Mouse (Mus musculus) E14TG2a.4 (cell line): ENCODE measurements around the gene 1700011L22Rik.

Source experiments
- H3K27me3 ChIP-seq: 2 replicates; pipeline ENCODE4 v1.6.1; 2014; ENCODE audit warnings: low read length, control low read depth; ENCODE audit not compliant: insufficient read depth
- H3K36me3 ChIP-seq: 2 replicates; pipeline ENCODE4 v1.6.1; 2014; ENCODE audit warnings: low read length, control low read depth; ENCODE audit not compliant: insufficient read depth
- H3K4me1 ChIP-seq: replicated peaks from 2 replicates; pipeline ENCODE4 v1.6.1; 2014; ENCODE audit warnings: low read depth, low read length, control low read depth
- H3K4me3 ChIP-seq: replicated peaks from 2 replicates; pipeline ENCODE4 v1.5.1; 2014; ENCODE audit warnings: mild to moderate bottlenecking, low read length
- H3K9me3 ChIP-seq: 2 replicates; pipeline ENCODE4 v1.6.1; 2014; ENCODE audit warnings: low read length, control low read depth
- CTCF ChIP-seq: conservative IDR thresholded peaks from 2 replicates; pipeline ENCODE4 v1.5.1; 2014; ENCODE audit warnings: low read length
- NANOG ChIP-seq: IDR thresholded peaks from 2 replicates; pipeline ENCODE4 v1.6.1; 2014; ENCODE audit warnings: borderline replicate concordance, low read length, mixed read lengths
- POU5F1 ChIP-seq: IDR thresholded peaks from 2 replicates; pipeline ENCODE4 v1.6.1; 2014; ENCODE audit warnings: low read length, borderline replicate concordance

Gene 1700011L22Rik

DNA sequence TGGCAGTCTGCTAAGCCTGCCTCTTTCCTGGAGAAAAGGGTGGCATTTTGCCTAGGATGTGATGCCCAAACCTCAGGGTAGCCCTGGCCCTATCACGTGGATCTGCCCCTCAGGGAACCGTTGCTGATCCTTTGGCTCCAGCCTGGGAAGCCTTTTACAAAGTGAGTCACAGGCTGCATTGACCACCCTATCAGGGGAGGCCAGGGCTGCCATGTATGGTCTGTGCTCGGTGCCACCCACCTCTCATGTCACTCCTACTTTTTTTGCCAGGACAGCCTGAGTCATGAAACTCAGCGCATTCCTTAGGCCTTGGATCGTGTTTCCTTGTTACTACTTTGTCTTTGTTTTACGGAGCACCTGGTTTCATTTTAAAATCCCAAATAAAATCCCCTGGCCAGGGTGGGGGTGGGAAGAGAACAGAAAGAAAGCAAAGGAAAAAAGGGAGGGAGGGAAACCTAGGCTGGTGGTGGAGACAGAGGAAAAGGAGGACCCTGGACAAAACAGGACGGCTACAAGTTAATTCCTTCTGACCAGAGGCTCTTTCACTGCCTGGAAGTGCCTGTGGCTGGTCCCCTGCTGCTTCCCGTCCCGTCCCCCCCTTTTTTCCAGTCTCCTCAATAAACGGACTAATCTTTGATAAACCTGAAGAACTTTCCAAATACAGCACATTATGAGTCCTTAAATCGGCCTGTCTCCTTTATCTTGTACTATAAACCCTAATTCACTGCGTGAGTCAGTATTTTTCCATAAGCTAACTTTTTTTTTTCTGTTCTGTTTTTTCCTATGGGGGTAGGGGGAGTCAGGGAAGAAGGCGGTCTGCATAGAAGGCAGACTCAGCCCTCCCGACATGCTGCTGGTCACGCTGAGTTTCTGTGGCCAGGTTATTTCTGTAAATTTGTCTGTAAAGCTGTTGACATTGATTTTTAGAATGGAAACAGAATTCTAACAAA, 39.4 kb downstream of the 1700011L22Rik start:
- Histone ChIP-seq H3K27me3 (peaks cover 40% of the 10 kb centered on the region), H3K4me1 (peaks cover 22% of the 10 kb centered on the region), H3K4me3 (peak overlapping the region; percentile 76), H3K9me3 (peaks cover 5% of the 10 kb centered on the region), H3K36me3 (no peaks in the 10 kb centered on the region)
- no peak for TF ChIP-seq POU5F1
- no peak for TF ChIP-seq CTCF
- no peak for TF ChIP-seq NANOG

DNA sequence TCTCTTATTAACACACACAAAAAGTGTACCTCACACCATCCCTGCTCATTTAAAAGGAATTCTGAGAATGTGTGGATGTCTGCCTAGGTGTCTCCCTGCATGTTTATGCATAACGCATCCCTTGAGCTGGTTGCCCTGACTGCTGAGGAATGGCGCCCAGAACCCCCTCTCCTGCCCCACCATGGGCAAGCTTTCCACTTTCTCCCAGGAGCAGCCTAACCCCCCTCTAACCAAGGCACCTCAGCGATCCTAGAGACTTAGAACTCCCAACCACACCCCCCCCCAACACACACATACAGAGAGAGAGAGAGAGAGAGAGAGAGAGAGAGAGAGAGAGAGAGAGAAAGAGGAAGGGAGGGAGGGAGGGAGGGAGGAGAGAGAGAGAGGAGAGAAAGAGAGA, 40.2 kb downstream of the 1700011L22Rik start:
- H3K4me3 ChIP-seq = no peak overlapping the region
- H3K27me3 ChIP-seq = peaks cover 40% of the 10 kb centered on the region
- H3K4me1 ChIP-seq = peaks cover 22% of the 10 kb centered on the region
- H3K9me3 ChIP-seq = no peaks in the 10 kb centered on the region
- TF ChIP-seq POU5F1 = no peak
- TF ChIP-seq CTCF = no peak
- TF ChIP-seq NANOG = no peak
- H3K36me3 ChIP-seq = no peaks in the 10 kb centered on the region

DNA sequence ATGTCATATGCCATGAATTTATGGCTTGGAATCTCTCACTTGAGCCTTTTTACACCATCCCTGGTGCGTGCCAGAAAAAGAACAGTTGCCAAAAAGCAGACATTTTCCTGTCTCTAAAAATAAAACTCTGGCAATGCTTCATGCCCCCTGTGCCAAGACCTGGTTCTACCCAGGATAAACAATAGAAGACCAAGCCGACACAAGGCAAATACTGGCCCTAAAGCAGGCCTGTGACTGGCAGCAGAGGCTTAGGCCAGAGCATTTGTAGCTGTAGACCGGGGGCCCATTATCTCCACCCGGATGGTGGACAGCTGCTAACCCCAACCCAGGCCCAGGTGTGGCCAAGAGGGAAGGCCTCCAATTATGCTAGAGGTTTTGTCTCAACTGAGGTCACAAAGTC, 41.5 kb downstream of the 1700011L22Rik start:
- H3K4me1 ChIP-seq = peaks cover 22% of the 10 kb centered on the region

DNA sequence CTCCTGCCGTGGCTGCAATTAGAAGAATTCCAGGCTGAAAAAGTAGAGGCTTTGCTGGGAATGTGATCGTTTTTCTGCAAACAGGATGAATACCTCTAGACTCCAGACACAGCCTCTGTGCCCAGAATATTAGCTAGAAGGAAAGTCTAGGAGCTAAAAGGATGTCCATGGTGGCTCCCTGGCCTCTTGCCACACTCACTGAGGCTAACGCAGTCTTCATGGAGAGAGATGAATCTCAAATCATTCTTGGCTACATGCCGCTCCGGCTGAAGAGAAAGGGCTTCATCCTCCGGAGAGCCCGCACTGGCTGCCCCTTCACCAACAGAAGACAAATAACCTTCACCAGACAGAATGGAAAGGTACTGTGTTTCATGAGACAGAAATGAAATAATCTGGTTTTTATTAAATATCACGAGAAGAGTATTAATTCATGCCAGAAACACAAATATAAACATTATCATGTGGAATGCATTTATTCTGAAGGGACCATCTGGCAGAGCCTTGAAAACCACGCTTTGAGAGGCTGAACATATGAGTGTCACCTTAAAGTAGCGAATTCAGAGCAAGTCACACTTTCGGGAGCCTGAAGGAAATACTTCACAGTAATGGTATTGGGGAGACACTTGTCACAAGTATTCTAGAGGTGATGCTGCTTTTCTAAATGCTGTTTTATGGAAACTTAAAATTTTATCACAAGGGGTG, 46.8 kb downstream of the 1700011L22Rik start:
- Histone ChIP-seq H3K4me1 (peaks cover 3% of the 10 kb centered on the region; the same call in 1 of the 2 replicates), H3K27me3 (0 out of 2 replicates have a peak, but pooled peaks cover 4% of the 10 kb centered on the region), H3K9me3 (no peaks in the 10 kb centered on the region), H3K36me3 (no peaks in the 10 kb centered on the region), H3K4me3 (no peak overlapping the region)
- no peak for TF ChIP-seq NANOG
- TF ChIP-seq CTCF = no peak
- TF ChIP-seq POU5F1 = no peak

More for the DNA sequence above, 41.5 kb downstream of the 1700011L22Rik start:
- H3K9me3 ChIP-seq = no peaks in the 10 kb centered on the region
- peaks cover 44% of the 10 kb centered on the region for H3K27me3 ChIP-seq
- no peak overlapping the region for H3K4me3 ChIP-seq
- no peak for TF ChIP-seq CTCF
- no peak for TF ChIP-seq POU5F1
- no peaks in the 10 kb centered on the region for H3K36me3 ChIP-seq

DNA sequence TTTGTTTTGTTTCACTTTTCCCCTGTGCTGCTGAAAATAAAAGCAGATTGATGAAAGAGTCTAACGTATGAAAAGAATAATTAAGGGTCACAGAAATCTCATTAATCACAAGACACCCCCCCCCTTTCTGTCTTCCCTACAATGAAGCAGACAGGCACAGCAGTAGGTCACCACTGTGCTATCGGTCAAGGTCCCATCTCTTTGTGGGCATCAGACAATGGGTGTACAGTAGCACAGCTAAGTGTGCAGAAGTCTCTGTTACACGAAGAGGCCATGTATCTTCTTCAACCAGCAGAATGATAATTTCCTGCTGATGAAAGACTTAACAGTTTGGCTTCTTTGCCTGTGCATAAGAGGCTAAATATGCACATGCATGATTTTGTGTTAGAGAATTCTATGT, 49.7 kb downstream of the 1700011L22Rik start:
- Histone ChIP-seq H3K9me3 (no peaks in the 10 kb centered on the region), H3K27me3 (0 out of 2 replicates have a peak, but pooled peaks cover 4% of the 10 kb centered on the region), H3K36me3 (no peaks in the 10 kb centered on the region), H3K4me3 (no peak overlapping the region), H3K4me1 (peaks cover 3% of the 10 kb centered on the region; the same call in 1 of the 2 replicates)
- TF ChIP-seq NANOG = no peak

DNA sequence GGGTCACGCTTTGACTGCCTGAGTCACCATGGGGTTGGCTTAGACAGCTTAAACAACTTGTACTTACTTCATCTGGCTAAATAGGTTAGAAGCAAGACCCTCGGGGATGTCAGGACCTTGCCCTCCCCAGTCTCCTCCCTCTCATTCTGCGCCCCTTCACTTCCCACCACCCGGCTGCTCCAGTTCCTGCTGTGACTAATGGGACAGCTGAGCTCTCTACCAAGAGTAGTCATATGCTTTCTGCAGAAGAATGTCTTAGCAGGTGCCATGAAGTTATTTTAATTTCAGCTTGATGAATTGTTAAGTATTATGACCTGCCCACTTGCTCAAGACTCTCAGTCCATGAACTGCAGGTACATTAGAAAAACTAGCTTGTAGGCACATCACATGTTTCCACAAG, 51.9 kb downstream of the 1700011L22Rik start:
- H3K4me1 ChIP-seq = peaks cover 3% of the 10 kb centered on the region; the same call in 1 of the 2 replicates
- no peaks in the 10 kb centered on the region for H3K9me3 ChIP-seq
- no peak overlapping the region for H3K4me3 ChIP-seq
- no peak for TF ChIP-seq NANOG
- no peaks in the 10 kb centered on the region for H3K27me3 ChIP-seq
- H3K36me3 ChIP-seq = peaks cover 8% of the 10 kb centered on the region; the same call in 1 of the 2 replicates

DNA sequence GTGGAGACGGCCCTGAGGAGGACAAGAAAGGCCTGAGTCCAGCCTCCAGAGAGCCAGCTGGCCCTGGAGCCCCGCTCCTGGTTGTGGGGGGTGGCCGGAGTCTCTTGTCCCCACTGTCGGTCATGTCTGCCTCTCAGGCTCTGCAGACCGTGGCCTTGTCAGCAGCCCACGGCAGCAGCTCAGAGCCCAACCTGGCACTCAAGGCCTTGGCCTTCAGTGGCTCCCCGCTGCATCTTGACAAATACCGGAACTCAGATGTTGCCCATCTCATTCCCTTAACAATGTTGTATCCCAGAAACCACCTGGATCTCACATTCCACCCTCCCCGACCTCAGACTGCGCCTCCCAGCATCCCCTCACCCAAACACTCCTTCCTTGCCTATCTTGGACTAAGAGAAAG, 58.3 kb downstream of the 1700011L22Rik start:
- no peak for TF ChIP-seq POU5F1
- TF ChIP-seq CTCF = no peak
- no peak for TF ChIP-seq NANOG
- Histone ChIP-seq H3K4me3 (peak overlapping the region; percentile 65), H3K4me1 (peaks cover 24% of the 10 kb centered on the region), H3K36me3 (peaks cover 49% of the 10 kb centered on the region), H3K9me3 (no peaks in the 10 kb centered on the region), H3K27me3 (no peaks in the 10 kb centered on the region)

DNA sequence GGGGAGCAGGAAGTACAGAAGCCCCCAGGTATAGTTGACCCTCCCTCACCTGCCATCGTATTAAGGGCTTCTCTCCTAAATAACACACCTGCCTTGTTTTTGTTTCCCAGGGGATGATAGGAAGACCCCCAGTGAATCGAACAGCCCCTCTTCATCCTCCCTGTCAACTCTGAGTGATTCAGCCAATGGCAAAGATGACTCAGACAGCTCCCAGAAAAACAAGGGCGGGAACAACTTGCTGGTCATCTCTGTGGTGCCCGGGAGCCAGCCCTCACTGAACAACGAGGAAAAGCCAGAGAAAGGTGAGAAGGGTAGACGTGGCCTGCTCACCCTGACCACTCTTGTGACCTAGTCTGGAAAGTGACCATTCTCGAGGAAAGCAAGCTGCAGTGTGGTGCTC, 62.9 kb downstream of the 1700011L22Rik start:
- peaks cover 68% of the 10 kb centered on the region for H3K36me3 ChIP-seq
- no peak overlapping the region for H3K4me3 ChIP-seq
- no peak for TF ChIP-seq NANOG
- TF ChIP-seq POU5F1 = no peak
- TF ChIP-seq CTCF = no peak
- H3K9me3 ChIP-seq = no peaks in the 10 kb centered on the region
- H3K4me1 ChIP-seq = peaks cover 22% of the 10 kb centered on the region
- H3K27me3 ChIP-seq = no peaks in the 10 kb centered on the region

DNA sequence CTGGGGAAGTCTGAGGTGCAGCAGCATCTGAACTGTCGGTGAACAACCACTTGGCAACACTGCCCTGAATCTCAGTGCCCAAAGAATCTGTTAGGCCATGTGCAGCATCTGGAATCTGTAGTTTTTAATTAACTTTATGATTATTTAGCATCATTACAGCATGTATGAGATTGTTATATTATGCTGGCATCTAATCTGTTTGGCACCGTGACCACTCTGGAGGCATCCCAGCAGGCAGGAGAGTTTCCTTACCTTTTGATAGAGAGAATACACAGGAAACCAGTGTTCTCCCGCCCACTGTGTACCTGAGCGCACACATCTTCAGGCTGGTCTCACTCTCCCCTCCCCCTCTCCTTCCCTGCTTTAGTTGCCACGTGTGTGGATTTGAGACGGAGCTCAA, 68.7 kb downstream of the 1700011L22Rik start:
- H3K27me3 ChIP-seq = no peaks in the 10 kb centered on the region
- H3K9me3 ChIP-seq = no peaks in the 10 kb centered on the region
- H3K4me1 ChIP-seq = peaks cover 34% of the 10 kb centered on the region
- no peak for TF ChIP-seq CTCF
- TF ChIP-seq NANOG = no peak
- no peak for TF ChIP-seq POU5F1
- peaks cover 51% of the 10 kb centered on the region for H3K36me3 ChIP-seq
- H3K4me3 ChIP-seq = no peak overlapping the region
